Mouse (Mus musculus) limb, embryonic 14.5 days (tissue): Measurements from ENCODE around the gene Itsn2. TPM values are rescaled to one million over a fixed set of nuclear protein-coding genes. Genes with fewer than 3 reads are reported as not detected.
"Not testable (repeated sequence)": the region's sequence is repeated elsewhere in the genome, so short reads cannot be mapped to it uniquely, and the experiment has no call there.

Source experiments
- ATAC-seq: fragments of 200-750 bp; cut with Nextera tagmentation; 2 replicates; pipeline ENCODE4 v1.8.0; 2017; ENCODE audit warnings: low read depth, moderate number of reproducible peaks, moderate TSS enrichment; ENCODE audit not compliant: low FRiP score
- DNase-seq: peaks from one replicate; pipeline ENCODE4 v3.0.0-alpha.2; 2015; ENCODE audit warnings: low spot score
- H3K27ac ChIP-seq: fragments of 300-500 bp; sonication (generic); replicated peaks from 2 replicates; pipeline ENCODE4 v1.5.1; 2014; ENCODE audit warnings: low read depth, mild to moderate bottlenecking, low read length, moderate library complexity, mixed read lengths
- H3K27me3 ChIP-seq: fragments of 300-500 bp; sonication (generic); 2 replicates; pipeline ENCODE4 v1.6.1; 2014; ENCODE audit warnings: low read length, mixed read lengths; ENCODE audit not compliant: control insufficient read depth, insufficient read depth
- H3K36me3 ChIP-seq: fragments of 300-500 bp; sonication (generic); 2 replicates; pipeline ENCODE4 v1.6.1; 2014; ENCODE audit warnings: mild to moderate bottlenecking, low read length, moderate library complexity, mixed read lengths; ENCODE audit not compliant: control insufficient read depth, insufficient read depth
- H3K4me1 ChIP-seq: fragments of 300-500 bp; sonication (generic); 2 replicates; pipeline ENCODE4 v1.6.1; 2014; ENCODE audit warnings: antibody characterized with exemption, low read length, mixed read lengths; ENCODE audit not compliant: control insufficient read depth, insufficient read depth
- H3K4me2 ChIP-seq: fragments of 300-500 bp; sonication (generic); replicated peaks from 2 replicates; pipeline ENCODE4 v1.6.1; 2014; ENCODE audit warnings: low read depth, mild to moderate bottlenecking, low read length, moderate library complexity; ENCODE audit not compliant: severe bottlenecking
- H3K4me3 ChIP-seq: fragments of 300-500 bp; sonication (generic); replicated peaks from 2 replicates; pipeline ENCODE4 v1.5.1; 2014; ENCODE audit warnings: low read length
- H3K9ac ChIP-seq: fragments of 300-500 bp; sonication (generic); 2 replicates; pipeline ENCODE4 v1.6.1; 2014; ENCODE audit warnings: mild to moderate bottlenecking, low read depth, low read length, moderate library complexity; ENCODE audit not compliant: severe bottlenecking
- H3K9me3 ChIP-seq: fragments of 300-500 bp; sonication (generic); 2 replicates; pipeline ENCODE4 v1.6.1; 2016; ENCODE audit warnings: low read length; ENCODE audit not compliant: control insufficient read depth
- POLR2A ChIP-seq: fragments of 200-500 bp; IDR thresholded peaks from 2 replicates; pipeline ENCODE4 v1.8.0; 2012; ENCODE audit warnings: inconsistent platforms, mild to moderate bottlenecking, moderate library complexity, borderline replicate concordance; ENCODE audit not compliant: insufficient read depth, insufficient read length; ENCODE audit errors: extremely low read depth
- WGBS: fragments of 180-500 bp; shearing (Covaris S2); extraction: QIAGEN DNeasy Blood & Tissue Kit; methylation state at CpG from one replicate; pipeline ENCODE4 v1.1.7; 2014; 5-methylcytosine and 5-hydroxymethylcytosine counted together
- polyA plus RNA-seq, 2 experiments: library from polyadenylated mRNA; depleted of rRNA in 1 of 2; stranded (reverse) in 1 of 2; unstranded in 1 of 2; fragments of >200 nt; fragmentation: Nextera tagmentation in 1 of 2; extraction: Ambion mirVana in 1 of 2; gene quantifications; 2 replicates each; pipeline versions ENCODE4 v1.2.1 to v1.2.3; 2012 to 2014

Itsn2 gene
- polyA plus RNA-seq, 2 experiments, result 31.1 to 49.3 TPM

DNA sequence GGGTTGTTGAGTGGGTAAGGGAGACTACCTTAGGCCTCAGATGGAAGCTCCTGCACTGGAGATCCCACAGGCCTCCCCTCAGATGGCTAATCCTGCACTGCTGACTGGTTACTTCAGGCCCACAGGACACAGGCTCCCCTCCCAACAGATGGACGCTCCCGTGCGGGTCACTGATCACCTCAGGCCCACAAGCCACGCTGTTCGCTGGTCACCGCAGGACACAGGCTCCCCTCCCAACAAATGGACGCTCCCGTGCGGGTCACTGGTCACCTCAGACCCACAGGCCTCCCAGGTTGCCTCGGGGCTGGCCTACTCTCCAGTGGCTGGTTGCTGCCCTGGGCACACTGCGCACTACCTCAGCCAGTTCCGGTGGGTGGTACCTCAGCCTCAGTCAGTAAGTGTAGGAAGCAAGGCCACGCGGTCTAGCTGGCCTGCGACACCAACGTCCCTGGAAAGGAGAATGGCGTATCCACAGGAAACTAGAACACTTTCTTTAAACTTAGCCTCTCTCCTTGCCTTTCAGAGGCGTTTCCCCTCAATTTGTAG lies 145.7 kb downstream of the Itsn2 start, which contains the start of gene Fam228a:
TSS of gene Fam228a (minus strand) at position 400 of the 546 bp plus-strand sequence.
- H3K4me1 ChIP-seq, result no peaks in the 10 kb centered on the region
- WGBS, result 87% methylated on average over 18 of the region's 18 CpGs
- TF ChIP-seq POLR2A, result no peak
- H3K27me3 ChIP-seq, result no peaks in the 10 kb centered on the region
- H3K36me3 ChIP-seq, result no peaks in the 10 kb centered on the region
- H3K27ac ChIP-seq, result no peak within 1 kb of the TSS
- no peak within 1 kb of the TSS for H3K4me2 ChIP-seq
- H3K4me3 ChIP-seq, result no peak within 1 kb of the TSS
- H3K9ac ChIP-seq, result no peak within 1 kb of the TSS
- ATAC-seq (no peak), DNase-seq (no peak)
- H3K9me3 ChIP-seq, result no peaks in the 10 kb centered on the region

GRCm38 (mm10) chr12:4740823-4741222 lies 148.4 kb downstream of the Itsn2 start:
- Histone ChIP-seq H3K9ac (no peak overlapping the region), H3K27ac (no peak overlapping the region), H3K27me3 (no peaks in the 10 kb centered on the region), H3K4me1 (no peaks in the 10 kb centered on the region), H3K9me3 (no peaks in the 10 kb centered on the region), H3K4me3 (no peak overlapping the region), H3K4me2 (no peak overlapping the region), H3K36me3 (no peaks in the 10 kb centered on the region)
- ATAC-seq, result no peak
- no peak for DNase-seq
- TF ChIP-seq POLR2A, result no peak
- WGBS, result 89% methylated on average over 7 of the region's 7 CpGs

DNA sequence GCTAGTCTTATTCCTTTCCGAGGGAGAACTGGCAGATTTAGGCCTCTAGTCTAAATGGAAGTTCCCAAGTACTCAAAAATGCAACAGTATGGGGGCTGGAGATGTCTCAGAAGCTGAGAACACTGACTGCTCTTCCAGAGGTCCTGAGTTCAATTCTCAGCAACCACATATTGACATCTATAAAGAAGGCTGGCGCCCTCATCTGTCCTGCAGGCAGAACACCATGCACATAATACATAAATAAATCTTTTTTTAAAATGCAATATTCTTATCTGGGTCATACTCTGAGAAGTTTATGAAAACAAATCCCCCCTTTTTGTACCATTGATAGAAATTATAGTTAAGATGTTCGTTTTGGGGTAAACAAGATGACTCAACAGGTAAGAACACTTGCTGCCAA lies 149.7 kb downstream of the Itsn2 start:
- H3K27me3 ChIP-seq, result no peaks in the 10 kb centered on the region
- no peak for DNase-seq
- H3K9me3 ChIP-seq, result no peaks in the 10 kb centered on the region
- H3K9ac ChIP-seq, result no peak overlapping the region
- TF ChIP-seq POLR2A, result no peak
- ATAC-seq, result no peak
- H3K27ac ChIP-seq, result no peak overlapping the region
- 86% methylated on average over 3 of the region's 3 CpGs for WGBS
- no peaks in the 10 kb centered on the region for H3K36me3 ChIP-seq
- H3K4me3 ChIP-seq, result no peak overlapping the region
- H3K4me2 ChIP-seq, result no peak overlapping the region
- H3K4me1 ChIP-seq, result no peaks in the 10 kb centered on the region

DNA sequence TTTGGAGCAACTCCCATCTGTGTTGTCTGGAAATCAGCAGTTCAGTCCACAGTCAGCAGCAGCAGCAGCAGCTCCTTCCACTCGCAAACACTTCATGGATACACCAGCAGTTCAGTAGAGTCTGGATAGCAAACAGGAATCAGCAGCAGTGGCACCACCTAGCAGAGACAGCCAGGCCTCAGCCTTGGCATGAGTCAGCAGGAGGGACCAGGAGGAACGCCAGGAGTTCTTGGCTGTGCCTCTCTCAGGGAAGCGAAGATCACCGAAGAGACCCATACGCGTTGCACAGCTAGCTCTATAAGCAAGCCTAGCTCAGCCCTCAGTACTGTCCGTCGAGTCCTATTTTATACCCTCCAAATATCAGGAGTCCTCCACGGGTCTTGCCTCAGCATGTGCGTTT lies 152.0 kb downstream of the Itsn2 start:
- no peaks in the 10 kb centered on the region for H3K9me3 ChIP-seq
- no peak overlapping the region for H3K4me2 ChIP-seq
- no peak for ATAC-seq
- H3K9ac ChIP-seq, result no peak overlapping the region
- no peak overlapping the region for H3K4me3 ChIP-seq
- DNase-seq, result no peak
- H3K27me3 ChIP-seq, result no peaks in the 10 kb centered on the region
- H3K4me1 ChIP-seq, result no peaks in the 10 kb centered on the region
- H3K27ac ChIP-seq, result no peak overlapping the region
- TF ChIP-seq POLR2A, result no peak
- 89% methylated on average over 10 of the region's 10 CpGs for WGBS
- H3K36me3 ChIP-seq, result no peaks in the 10 kb centered on the region

DNA sequence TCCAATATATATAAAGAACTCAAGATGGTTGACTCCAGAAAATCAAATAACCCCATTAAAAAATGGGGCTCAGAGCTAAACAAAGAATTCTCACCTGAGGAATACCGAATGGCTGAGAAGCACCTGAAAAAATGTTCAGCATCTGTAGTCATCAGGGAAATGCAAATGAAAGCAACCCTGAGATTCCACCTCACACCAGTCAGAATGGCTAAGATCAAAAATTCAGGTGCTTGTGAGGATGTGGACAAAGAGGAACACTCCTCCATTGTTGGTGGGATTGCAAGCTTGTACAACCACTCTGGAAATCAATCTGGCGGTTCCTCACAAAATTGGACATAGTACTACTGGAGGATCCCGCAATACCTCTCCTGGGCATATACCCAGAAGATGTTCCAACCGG lies 162.0 kb downstream of the Itsn2 start:
- WGBS, result 93% methylated on average over 4 of the region's 4 CpGs
- not testable (repeated sequence) for ATAC-seq, DNase-seq, H3K4me3 ChIP-seq, H3K9ac ChIP-seq, H3K36me3 ChIP-seq, H3K4me2 ChIP-seq, H3K27ac ChIP-seq, H3K27me3 ChIP-seq, H3K9me3 ChIP-seq, H3K4me1 ChIP-seq

DNA sequence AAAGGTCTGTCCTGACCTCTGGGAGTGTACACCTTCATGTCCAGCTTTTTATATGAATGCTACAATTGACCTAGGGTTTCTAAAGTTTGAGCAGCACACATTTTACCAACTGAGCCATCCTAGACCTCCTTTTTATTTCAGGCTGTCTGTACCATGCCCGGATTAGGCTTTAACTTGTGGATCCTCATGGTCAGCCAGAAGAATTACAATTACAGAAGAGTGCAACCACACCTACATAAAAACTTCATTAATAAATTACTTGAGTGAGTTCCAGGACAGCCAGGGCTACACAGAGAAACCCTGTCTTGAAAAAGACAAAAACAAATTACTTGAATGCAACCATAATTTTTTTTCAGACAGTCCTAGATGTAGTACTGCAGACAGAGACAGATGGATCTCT lies 164.6 kb downstream of the Itsn2 start:
- TF ChIP-seq POLR2A, result no peak
- ATAC-seq (no peak), DNase-seq (no peak)
- no peak overlapping the region for H3K27ac ChIP-seq
- H3K27me3 ChIP-seq, result no peaks in the 10 kb centered on the region
- no peak overlapping the region for H3K4me3 ChIP-seq
- H3K36me3 ChIP-seq, result no peaks in the 10 kb centered on the region
- H3K9ac ChIP-seq, result no peak overlapping the region
- no peaks in the 10 kb centered on the region for H3K4me1 ChIP-seq
- WGBS, result 88% methylated on average over 1 of the region's 1 CpGs
- no peaks in the 10 kb centered on the region for H3K9me3 ChIP-seq
- no peak overlapping the region for H3K4me2 ChIP-seq

Other genes with a start within 250 kb of the Itsn2 start
- 26.9 and 33.8 TPM in 2 replicates for gene Ncoa1, start 115.5 kb upstream of the Itsn2 start, polyA plus RNA-seq (2012; rRNA removed)
- 23.0 and 26.3 TPM in 2 replicates for gene Ncoa1, start 115.5 kb upstream of the Itsn2 start, polyA plus RNA-seq (2014; fragmentation: Nextera tagmentation; extraction: Ambion mirVana)
- not detected in 2 replicates for gene Gm3625, start 289 bp downstream of the Itsn2 start, polyA plus RNA-seq (2012; rRNA removed)
- gene Gm3625, start 289 bp downstream of the Itsn2 start, polyA plus RNA-seq (2014; fragmentation: Nextera tagmentation; extraction: Ambion mirVana), result not detected in 2 replicates
- gene Fam228a, start 145.8 kb downstream of the Itsn2 start, polyA plus RNA-seq (2012; rRNA removed), result 1.8 and 1.9 TPM in 2 replicates
- 0.55 and 0.77 TPM in 2 replicates for gene Fam228a, start 145.8 kb downstream of the Itsn2 start, polyA plus RNA-seq (2014; fragmentation: Nextera tagmentation; extraction: Ambion mirVana)
- 2.4 and 2.7 TPM in 2 replicates for gene Pfn4, start 176.4 kb downstream of the Itsn2 start, polyA plus RNA-seq (2012; rRNA removed)
- 3.8 and 4.8 TPM in 2 replicates for gene Pfn4, start 176.4 kb downstream of the Itsn2 start, polyA plus RNA-seq (2014; fragmentation: Nextera tagmentation; extraction: Ambion mirVana)
- gene Fam228b, start 176.6 kb downstream of the Itsn2 start, polyA plus RNA-seq (2012; rRNA removed), result 8.7 and 8.8 TPM in 2 replicates
- 4.8 TPM in 2 replicates for gene Fam228b, start 176.6 kb downstream of the Itsn2 start, polyA plus RNA-seq (2014; fragmentation: Nextera tagmentation; extraction: Ambion mirVana)
- gene Sf3b6, start 224.9 kb downstream of the Itsn2 start, polyA plus RNA-seq (2012; rRNA removed), result 103 and 179 TPM in 2 replicates
- 307 and 310 TPM in 2 replicates for gene Sf3b6, start 224.9 kb downstream of the Itsn2 start, polyA plus RNA-seq (2014; fragmentation: Nextera tagmentation; extraction: Ambion mirVana)
- 21.0 and 21.7 TPM in 2 replicates for gene Fkbp1b, start 249.0 kb downstream of the Itsn2 start, polyA plus RNA-seq (2012; rRNA removed)
- gene Fkbp1b, start 249.0 kb downstream of the Itsn2 start, polyA plus RNA-seq (2014; fragmentation: Nextera tagmentation; extraction: Ambion mirVana), result 16.4 and 18.2 TPM in 2 replicates